Mouse (Mus musculus): ENCODE measurements around the gene Tmem63a. TPM values are rescaled to one million over a fixed set of nuclear protein-coding genes. Genes with fewer than 3 reads are reported as not detected.

Tmem63a gene
- polyA plus RNA-seq, 1 experiment: 42.5 TPM

DNA sequence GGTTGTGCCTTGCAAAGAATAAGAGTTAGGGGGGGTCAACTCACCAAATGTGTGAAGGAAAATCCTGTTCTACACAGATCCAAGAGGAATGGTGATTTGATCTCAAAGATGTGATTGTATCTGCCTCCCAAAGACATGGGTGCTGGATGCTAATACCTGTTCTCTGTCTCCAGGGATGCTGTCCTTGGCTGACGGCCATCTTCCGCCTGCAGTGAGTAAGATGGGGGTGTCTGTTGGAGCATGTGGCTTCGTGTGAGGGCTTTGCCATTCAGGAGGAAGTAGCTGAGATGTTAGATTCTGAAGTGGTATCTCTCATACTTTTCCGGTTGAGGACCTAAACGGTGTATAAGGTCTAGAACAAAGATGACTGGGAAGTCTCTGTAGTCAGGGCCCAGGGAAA lies 10.7 kb downstream of the Tmem63a start:
- Histone ChIP-seq H3K4me3 (ENCODE audit: extremely low read depth, insufficient read depth, insufficient read length) (no peak overlapping the region), H3K36me3 (ENCODE audit: control insufficient read depth, insufficient read depth, low read length) (peaks cover 44% of the 10 kb centered on the region), H3K27ac (ENCODE audit: insufficient read depth, low read length) (no peak overlapping the region), H3K27me3 (ENCODE audit: control insufficient read depth, insufficient read depth, low read length) (no peaks in the 10 kb centered on the region), H3K4me1 (ENCODE audit: control insufficient read depth, insufficient read depth, insufficient read length) (no peaks in the 10 kb centered on the region)
- TF ChIP-seq CTCF (IDR thresholded peaks at IDR 0.05; ENCODE audit: extremely low read depth, insufficient read depth, insufficient read length, insufficient replicate concordance) (no peak), POLR2A (IDR thresholded peaks at IDR 0.05; ENCODE audit: low read depth, low read length) (no peak)
- no peak for DNase-seq (ENCODE audit: low read depth in 1 of 2, low spot score in 2 of 2)
- 83% methylated on average over 5 of the region's 5 CpGs for WGBS

DNA sequence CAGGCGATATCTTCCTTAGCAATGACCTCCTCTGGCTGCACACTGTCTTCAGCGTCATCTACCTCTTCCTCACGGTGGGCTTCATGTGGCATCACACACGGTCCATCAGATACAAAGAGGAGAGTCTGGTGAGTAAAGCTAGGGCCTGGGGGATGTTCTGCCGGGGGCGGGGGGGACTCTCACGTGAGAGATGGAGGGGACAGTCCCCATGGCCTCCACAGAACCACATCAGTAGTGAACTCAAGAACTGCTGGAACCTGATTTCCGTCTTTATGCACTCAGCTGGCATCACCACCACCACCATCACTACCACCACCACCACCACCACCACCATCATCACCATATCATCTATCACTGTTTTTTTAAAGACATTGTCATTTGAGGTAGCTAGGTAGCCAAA lies 14.3 kb downstream of the Tmem63a start:
- H3K36me3 ChIP-seq (ENCODE audit: control insufficient read depth, insufficient read depth, low read length): peaks cover 47% of the 10 kb centered on the region
- TF ChIP-seq CTCF (IDR thresholded peaks at IDR 0.05; ENCODE audit: extremely low read depth, insufficient read depth, insufficient read length, insufficient replicate concordance) (no peak), POLR2A (IDR thresholded peaks at IDR 0.05; ENCODE audit: low read depth, low read length) (no peak)
- 88% methylated on average over 8 of the region's 8 CpGs for WGBS
- no peak for DNase-seq (ENCODE audit: low read depth in 1 of 2, low spot score in 2 of 2)
- H3K27ac ChIP-seq (ENCODE audit: insufficient read depth, low read length): no peak overlapping the region
- H3K4me1 ChIP-seq (ENCODE audit: control insufficient read depth, insufficient read depth, insufficient read length): no peaks in the 10 kb centered on the region
- no peak overlapping the region for H3K4me3 ChIP-seq (ENCODE audit: extremely low read depth, insufficient read depth, insufficient read length)
- H3K27me3 ChIP-seq (ENCODE audit: control insufficient read depth, insufficient read depth, low read length): no peaks in the 10 kb centered on the region

DNA sequence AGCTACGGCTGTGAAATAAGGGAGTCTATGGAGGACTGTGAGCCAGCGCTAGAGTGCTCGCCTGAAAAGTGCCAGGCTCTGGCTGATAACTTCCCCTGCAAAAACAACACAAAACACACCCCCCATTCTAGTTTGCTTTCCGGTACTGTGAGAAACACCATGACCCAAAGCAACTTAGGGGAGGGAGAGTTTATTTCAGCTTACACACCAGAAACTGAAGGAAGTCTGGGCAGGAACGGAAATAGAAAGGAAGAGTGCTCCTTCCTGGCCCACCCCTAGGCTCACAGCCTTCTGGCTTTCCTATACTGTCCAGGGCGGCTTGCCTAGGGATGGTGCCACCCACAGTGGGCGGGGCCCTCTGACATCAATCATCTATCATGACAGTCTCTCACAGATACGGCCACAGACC lies 14.8 kb downstream of the Tmem63a start:
- peaks cover 48% of the 10 kb centered on the region for H3K36me3 ChIP-seq (ENCODE audit: control insufficient read depth, insufficient read depth, low read length)
- no peaks in the 10 kb centered on the region for H3K27me3 ChIP-seq (ENCODE audit: control insufficient read depth, insufficient read depth, low read length)
- no peak for TF ChIP-seq CTCF (IDR thresholded peaks at IDR 0.05; ENCODE audit: extremely low read depth, insufficient read depth, insufficient read length, insufficient replicate concordance)
- no peak for TF ChIP-seq POLR2A (IDR thresholded peaks at IDR 0.05; ENCODE audit: low read depth, low read length)
- no peak for DNase-seq (ENCODE audit: low read depth in 1 of 2, low spot score in 2 of 2)
- 68% methylated on average over 8 of the region's 8 CpGs for WGBS
- H3K27ac ChIP-seq (ENCODE audit: insufficient read depth, low read length): no peak overlapping the region
- H3K4me1 ChIP-seq (ENCODE audit: control insufficient read depth, insufficient read depth, insufficient read length): no peaks in the 10 kb centered on the region
- H3K4me3 ChIP-seq (ENCODE audit: extremely low read depth, insufficient read depth, insufficient read length): no peak overlapping the region

DNA sequence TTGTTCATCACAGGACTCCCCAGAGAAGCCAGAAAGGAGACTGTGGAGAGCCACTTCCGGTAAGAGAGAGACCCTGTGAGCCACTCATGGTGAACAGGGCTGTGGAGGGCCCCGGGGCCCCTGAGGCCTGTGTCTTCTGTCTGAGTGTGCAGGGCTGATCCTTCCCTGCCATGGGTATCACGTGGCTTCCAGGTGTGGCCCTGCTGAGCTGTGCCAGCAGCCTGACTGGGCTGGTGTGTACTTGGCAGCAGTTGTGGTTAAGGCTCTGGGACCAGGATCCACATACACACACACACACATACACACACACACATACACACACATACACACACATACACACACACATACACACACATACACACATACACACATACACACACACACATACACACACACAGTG lies 15.8 kb downstream of the Tmem63a start:
- DNase-seq (ENCODE audit: low read depth in 1 of 2, low spot score in 2 of 2): no peak
- Histone ChIP-seq H3K4me3 (ENCODE audit: extremely low read depth, insufficient read depth, insufficient read length) (no peak overlapping the region), H3K27ac (ENCODE audit: insufficient read depth, low read length) (no peak overlapping the region), H3K4me1 (ENCODE audit: control insufficient read depth, insufficient read depth, insufficient read length) (no peaks in the 10 kb centered on the region), H3K27me3 (ENCODE audit: control insufficient read depth, insufficient read depth, low read length) (no peaks in the 10 kb centered on the region), H3K36me3 (ENCODE audit: control insufficient read depth, insufficient read depth, low read length) (peaks cover 54% of the 10 kb centered on the region)
- TF ChIP-seq CTCF (IDR thresholded peaks at IDR 0.05; ENCODE audit: extremely low read depth, insufficient read depth, insufficient read length, insufficient replicate concordance) (no peak), POLR2A (IDR thresholded peaks at IDR 0.05; ENCODE audit: low read depth, low read length) (no peak)
- WGBS: 82% methylated on average over 3 of the region's 3 CpGs

DNA sequence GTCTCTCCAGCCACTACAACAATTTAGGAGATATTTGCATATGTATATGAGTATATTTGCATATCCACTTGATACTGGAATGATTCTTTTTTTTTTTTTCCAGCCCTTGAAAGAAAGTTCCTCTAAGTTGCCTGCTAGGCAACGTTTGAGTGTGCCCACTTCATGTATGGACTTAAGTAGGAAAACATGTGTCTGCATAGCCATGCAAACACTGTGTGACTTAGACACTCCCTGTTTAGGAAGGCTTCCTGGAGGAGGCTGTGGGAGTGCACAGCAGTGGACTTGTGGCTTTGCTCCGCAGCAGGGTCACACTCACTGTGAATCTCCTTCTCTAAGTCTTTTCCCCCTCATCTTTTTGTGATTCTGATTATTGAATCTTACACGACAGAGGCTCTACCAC lies 16.7 kb downstream of the Tmem63a start:
- H3K4me3 ChIP-seq (ENCODE audit: extremely low read depth, insufficient read depth, insufficient read length): no peak overlapping the region
- DNase-seq (ENCODE audit: low read depth in 1 of 2, low spot score in 2 of 2): no peak
- peaks cover 55% of the 10 kb centered on the region for H3K36me3 ChIP-seq (ENCODE audit: control insufficient read depth, insufficient read depth, low read length)
- H3K27ac ChIP-seq (ENCODE audit: insufficient read depth, low read length): no peak overlapping the region
- no peaks in the 10 kb centered on the region for H3K4me1 ChIP-seq (ENCODE audit: control insufficient read depth, insufficient read depth, insufficient read length)
- no peaks in the 10 kb centered on the region for H3K27me3 ChIP-seq (ENCODE audit: control insufficient read depth, insufficient read depth, low read length)
- TF ChIP-seq POLR2A (IDR thresholded peaks at IDR 0.05; ENCODE audit: low read depth, low read length): no peak
- no peak for TF ChIP-seq CTCF (IDR thresholded peaks at IDR 0.05; ENCODE audit: extremely low read depth, insufficient read depth, insufficient read length, insufficient replicate concordance)
- 83% methylated on average over 3 of the region's 3 CpGs for WGBS

DNA sequence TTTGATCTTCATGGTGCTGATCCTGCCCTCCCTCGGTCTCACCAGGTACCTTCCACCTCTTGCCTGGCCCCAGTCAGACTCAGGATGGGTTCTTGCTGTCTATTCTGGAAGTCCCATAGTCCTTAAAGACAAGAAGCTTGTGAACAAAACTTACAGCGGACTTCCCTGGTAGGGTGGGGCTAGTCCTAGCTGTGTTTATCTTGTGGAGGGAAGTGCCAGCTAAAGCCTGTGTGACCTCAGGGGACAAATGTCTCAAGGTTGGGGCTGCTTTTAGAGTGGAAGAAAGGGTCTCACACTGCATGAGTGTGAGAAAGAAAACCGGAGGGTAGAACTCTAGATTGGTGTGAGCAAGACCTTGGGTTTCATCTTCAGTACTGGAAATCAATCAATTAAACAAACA lies 23.6 kb downstream of the Tmem63a start:
- H3K27me3 ChIP-seq (ENCODE audit: control insufficient read depth, insufficient read depth, low read length): no peaks in the 10 kb centered on the region
- TF ChIP-seq POLR2A (IDR thresholded peaks at IDR 0.05; ENCODE audit: low read depth, low read length) (no peak), CTCF (IDR thresholded peaks at IDR 0.05; ENCODE audit: extremely low read depth, insufficient read depth, insufficient read length, insufficient replicate concordance) (no peak)
- no peak overlapping the region for H3K4me3 ChIP-seq (ENCODE audit: extremely low read depth, insufficient read depth, insufficient read length)
- H3K27ac ChIP-seq (ENCODE audit: insufficient read depth, low read length): no peak overlapping the region
- 94% methylated on average over 3 of the region's 3 CpGs for WGBS
- H3K36me3 ChIP-seq (ENCODE audit: control insufficient read depth, insufficient read depth, low read length): peaks cover 52% of the 10 kb centered on the region
- no peaks in the 10 kb centered on the region for H3K4me1 ChIP-seq (ENCODE audit: control insufficient read depth, insufficient read depth, insufficient read length)
- DNase-seq (ENCODE audit: low read depth in 1 of 2, low spot score in 2 of 2): no peak

DNA sequence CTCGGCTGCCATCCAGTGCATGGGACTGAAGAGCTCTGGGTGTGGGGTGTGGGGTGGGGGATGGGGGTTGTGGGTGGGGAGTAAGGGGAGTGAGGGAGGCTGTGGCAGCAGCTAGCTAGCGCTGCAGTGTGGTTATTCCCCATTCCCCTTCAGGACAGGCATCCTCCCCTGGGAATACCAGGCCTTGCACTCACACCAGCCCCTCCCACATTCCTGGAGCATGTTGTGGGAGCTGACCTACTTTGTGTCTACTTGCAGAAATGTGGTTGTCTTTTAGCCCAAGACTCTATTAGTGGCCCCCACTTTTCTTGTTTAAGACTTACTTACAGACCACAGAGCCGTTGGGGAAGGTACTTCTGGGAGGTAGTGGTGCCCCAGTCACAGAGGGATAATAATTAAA lies 24.4 kb downstream of the Tmem63a start:
- 81% methylated on average over 3 of the region's 3 CpGs for WGBS
- no peak for DNase-seq (ENCODE audit: low read depth in 1 of 2, low spot score in 2 of 2)
- Histone ChIP-seq H3K27ac (ENCODE audit: insufficient read depth, low read length) (no peak overlapping the region), H3K36me3 (ENCODE audit: control insufficient read depth, insufficient read depth, low read length) (peaks cover 48% of the 10 kb centered on the region), H3K4me1 (ENCODE audit: control insufficient read depth, insufficient read depth, insufficient read length) (no peaks in the 10 kb centered on the region), H3K27me3 (ENCODE audit: control insufficient read depth, insufficient read depth, low read length) (no peaks in the 10 kb centered on the region), H3K4me3 (ENCODE audit: extremely low read depth, insufficient read depth, insufficient read length) (no peak overlapping the region)
- no peak for TF ChIP-seq POLR2A (IDR thresholded peaks at IDR 0.05; ENCODE audit: low read depth, low read length)
- no peak for TF ChIP-seq CTCF (IDR thresholded peaks at IDR 0.05; ENCODE audit: extremely low read depth, insufficient read depth, insufficient read length, insufficient replicate concordance)
